Mouse (Mus musculus) right cerebral cortex, postnatal 4 days (tissue): ENCODE measurements at regions not wholly inside any gene's neighbourhood (a gene's known extent, or its start where the extent isn't known, plus 50 kb on each side); places are given as distances from the start of the nearest gene placed in this dataset.
A peak's percentile ranks its signal among the peaks of the same experiment; 100 is the strongest.

Experiments
- DNase-seq: peaks from one replicate; pipeline ENCODE4 v3.0.0-alpha.2; 2022

GRCm38 (mm10) chr14:120560416-120560815 is 82.2 kb downstream of the Rap2a start:
- DNase-seq = no peak

- no peak for DNase-seq
These were observed 82.7 kb downstream of the Rap2a start for GRCm38 (mm10) chr14:120560987-120561386.

GRCm38 (mm10) chr14:120566945-120567344 is 88.7 kb downstream of the Rap2a start:
- DNase-seq = no peak

GRCm38 (mm10) chr14:120568054-120568453 is 89.8 kb downstream of the Rap2a start:
- no peak for DNase-seq

GRCm38 (mm10) chr14:120572238-120572637 is 94.0 kb downstream of the Rap2a start:
- DNase-seq = no peak

- no peak for DNase-seq
These were observed 97.0 kb downstream of the Rap2a start for GRCm38 (mm10) chr14:120575202-120575601.

- peak; percentile 44 for DNase-seq
These were observed 100.3 kb downstream of the Rap2a start for GRCm38 (mm10) chr14:120578352-120579080.

GRCm38 (mm10) chr14:120583807-120584206 is 105.6 kb downstream of the Rap2a start:
- DNase-seq = no peak

GRCm38 (mm10) chr14:120592191-120592590 is 113.9 kb downstream of the Rap2a start:
- no peak for DNase-seq

GRCm38 (mm10) chr14:120600414-120600935 is 122.2 kb downstream of the Rap2a start:
- DNase-seq = no peak

GRCm38 (mm10) chr14:120601510-120601909 is 123.3 kb downstream of the Rap2a start:
- no peak for DNase-seq

GRCm38 (mm10) chr14:120603849-120604492 is 125.7 kb downstream of the Rap2a start:
- DNase-seq = no peak

- DNase-seq = no peak
These were observed 129.6 kb downstream of the Rap2a start for GRCm38 (mm10) chr14:120607801-120608200.

- no peak for DNase-seq
These were observed 133.1 kb downstream of the Rap2a start for GRCm38 (mm10) chr14:120611311-120611710.

GRCm38 (mm10) chr14:120626223-120626935 is 148.1 kb downstream of the Rap2a start:
- peak; percentile 21 for DNase-seq

- no peak for DNase-seq
These were observed 148.7 kb downstream of the Rap2a start for GRCm38 (mm10) chr14:120626936-120627277.

GRCm38 (mm10) chr14:120632771-120633170 is 154.5 kb downstream of the Rap2a start:
- peak; percentile 18 for DNase-seq

GRCm38 (mm10) chr14:120636726-120637400 is 158.6 kb downstream of the Rap2a start:
- no peak for DNase-seq

- DNase-seq = no peak
These were observed 159.4 kb downstream of the Rap2a start for GRCm38 (mm10) chr14:120637486-120638125.

GRCm38 (mm10) chr14:120642591-120642990 is 164.3 kb downstream of the Rap2a start:
- no peak for DNase-seq

GRCm38 (mm10) chr14:120652034-120652433 is 173.8 kb downstream of the Rap2a start:
- no peak for DNase-seq

GRCm38 (mm10) chr14:120660321-120660781 is 182.1 kb downstream of the Rap2a start:
- peak; percentile 49 for DNase-seq
